Mouse (Mus musculus) left cerebral cortex, postnatal 10 days (tissue): Measurements from ENCODE around the gene Cacna1h. TPM values are rescaled to one million over a fixed set of nuclear protein-coding genes. Genes with fewer than 3 reads are reported as not detected.

Source experiments
- DNase-seq, 2 experiments: peaks; one replicate each; pipeline ENCODE4 v3.0.0; 2021 to 2022; ENCODE audit warnings: low spot score in 2 of 2, mixed read lengths in 1 of 2; ENCODE audit errors: extremely low spot score in 1 of 2
- intact Hi-C: fragments of 180-260 bp; cut with DNase I; formaldehyde crosslinking; loops from one replicate; pipeline ENCODE4 v1.15.1; 2025
- total RNA-seq, 2 experiments: library from RNA; stranded (reverse); gene quantifications; 2 replicates each; pipeline ENCODE4 v1.2.3; 2021

Gene Cacna1h
- 10 to 100 TPM; 53.7 to 62.9 TPM for total RNA-seq

- intact Hi-C loops = no loop called here
- peak; percentile 79 to 90 for DNase-seq
These were observed at the start of gene Cacna1h for GRCm38 (mm10) chr17:25433617-25434606. Gene Cacna1h (minus strand): TSS chr17:25433783.

GRCm38 (mm10) chr17:25482092-25482491 is 48.5 kb upstream of the Cacna1h start:
- DNase-seq = no peak
- intact Hi-C loops = no loop called here

GRCm38 (mm10) chr17:25480820-25481219 is 47.2 kb upstream of the Cacna1h start:
- intact Hi-C loops = no loop called here
- no peak for DNase-seq

GRCm38 (mm10) chr17:25480152-25480551 is 46.6 kb upstream of the Cacna1h start:
- no peak for DNase-seq
- intact Hi-C loops = no loop called here

- intact Hi-C loops = loop anchor here (1.0 to 5.0 kb wide), 3 partner anchors 31 to 321 kb away; partner anchors contain the start of genes AC134908.4 and Metrn
- peak; percentile 60 to 79 for DNase-seq
These were observed 42.6 kb upstream of the Cacna1h start for GRCm38 (mm10) chr17:25475946-25476744.

- peak; percentile 51 to 80 for DNase-seq
- intact Hi-C loops = loop anchor here (5.0 kb wide), 2 partner anchors 182 to 323 kb away; partner anchors contain the start of genes AC134908.4 and Metrn
These were observed 40.9 kb upstream of the Cacna1h start for GRCm38 (mm10) chr17:25474330-25475077.

GRCm38 (mm10) chr17:25472044-25472443 is 38.5 kb upstream of the Cacna1h start:
- intact Hi-C loops = loop anchor here (5.0 kb wide), 1 partner anchor 180 kb away; no protein-coding TSS in a partner anchor

GRCm38 (mm10) chr17:25471418-25471817 is 37.8 kb upstream of the Cacna1h start:
- peak; percentile 58 to 60 for DNase-seq
- intact Hi-C loops = loop anchor here (2.0 to 5.0 kb wide), 2 partner anchors 137 to 179 kb away; no protein-coding TSS in a partner anchor

More at GRCm38 (mm10) chr17:25472044-25472443, 38.5 kb upstream of the Cacna1h start:
- no peak for DNase-seq

- DNase-seq = peak; percentile 69 to 73
- intact Hi-C loops = loop anchor here (1.0 to 5.0 kb wide), 3 partner anchors 71 to 177 kb away; no protein-coding TSS in a partner anchor
These were observed 36.2 kb upstream of the Cacna1h start for GRCm38 (mm10) chr17:25469798-25470197.

GRCm38 (mm10) chr17:25468301-25468700 is 34.7 kb upstream of the Cacna1h start:
- DNase-seq = no peak
- intact Hi-C loops = no loop called here

GRCm38 (mm10) chr17:25467781-25468180 is 34.2 kb upstream of the Cacna1h start:
- intact Hi-C loops = no loop called here
- DNase-seq = no peak

- no peak for DNase-seq
- intact Hi-C loops = no loop called here
These were observed 32.7 kb upstream of the Cacna1h start for GRCm38 (mm10) chr17:25466257-25466656.

- intact Hi-C loops = no loop called here
These were observed 30.5 kb upstream of the Cacna1h start for GRCm38 (mm10) chr17:25464091-25464490.

GRCm38 (mm10) chr17:25463326-25463945 is 29.9 kb upstream of the Cacna1h start:
- no peak for DNase-seq
- intact Hi-C loops = no loop called here

More at GRCm38 (mm10) chr17:25464091-25464490, 30.5 kb upstream of the Cacna1h start:
- no peak for DNase-seq

GRCm38 (mm10) chr17:25462236-25462875 is 28.8 kb upstream of the Cacna1h start:
- no peak for DNase-seq
- intact Hi-C loops = no loop called here

- DNase-seq = peak; percentile 73 to 78
- intact Hi-C loops = no loop called here
These were observed 23.0 kb upstream of the Cacna1h start for GRCm38 (mm10) chr17:25456540-25456939.

- intact Hi-C loops = no loop called here
- peak in 1 of 2 experiments; percentile 36 for DNase-seq
These were observed 20.7 kb upstream of the Cacna1h start, which contains the start of gene Tekt4 for GRCm38 (mm10) chr17:25454272-25454671. Gene Tekt4 (plus strand): TSS chr17:25454615.
